In the genomic region with DNA sequence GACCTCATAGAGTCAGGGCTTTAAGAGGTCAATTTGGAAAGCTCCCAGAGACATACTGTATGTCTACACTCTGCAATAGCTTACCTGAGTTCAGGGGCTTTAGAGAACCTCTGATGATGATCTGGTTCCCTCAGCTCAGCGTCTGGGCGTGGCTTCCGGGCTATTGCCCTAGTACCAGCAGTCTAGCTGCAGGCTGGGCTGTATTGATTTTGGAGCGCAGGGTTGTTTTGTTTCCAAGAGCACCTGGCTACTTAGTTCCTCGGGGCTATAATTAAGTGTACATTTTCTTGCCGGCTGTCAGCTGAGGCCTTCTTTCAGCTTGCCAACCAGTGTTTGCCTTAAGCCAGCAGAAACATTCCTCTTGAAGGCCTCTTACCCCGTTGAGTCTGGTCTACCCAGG, we compare ENCODE assay signal across 28 mouse cellular contexts. TPM values are rescaled to one million over a fixed set of nuclear protein-coding genes. Genes with fewer than 3 reads are reported as not detected.
A peak's percentile ranks its signal among the peaks of the same experiment; 100 is the strongest.
DNase-seq lines count a peak whose midpoint lies in the region; ATAC-seq and TF ChIP-seq lines count a peak whose summit lies in the region.
"Had no signal": no experiment of that assay in that cellular context is flagged by ENCODE, and none has a peak within 500 bp of the region (broad histone marks: within the 10 kb centered on the region; RNA-seq: fewer than 3 reads in every experiment).

No protein-coding gene starts in this region.

- peaks cover 32% of the 10 kb centered on the region for H3K4me1 ChIP-seq in liver, adult 2 months (ENCODE audit: control insufficient read depth, insufficient read depth, low read length)
- H3K4me1 ChIP-seq in liver, embryonic 12.5 days: peaks cover 18% of the 10 kb centered on the region; the same call in 1 of the 2 replicates
- no peaks in the 10 kb centered on the region for H3K4me1 ChIP-seq in intestine, postnatal 0 days (replicated peaks; ENCODE audit: control insufficient read depth, insufficient read depth, low read length)
- H3K4me1 ChIP-seq in stomach, embryonic 15.5 days: no peaks in the 10 kb centered on the region
- H3K4me1 ChIP-seq: embryonic facial prominence, embryonic 12.5 days; forebrain, embryonic 12.5 days; hindbrain, embryonic 12.5 days had no signal

- WGBS in liver, adult 2 months: 29% methylated on average over 7 of the region's 7 CpGs
- WGBS in liver, embryonic 12.5 days (ENCODE audit: insufficient replicate concordance): 76% methylated on average over 7 of the region's 7 CpGs
- 37% methylated on average over 7 of the region's 7 CpGs for WGBS in intestine, postnatal 0 days
- 65% methylated on average over 7 of the region's 7 CpGs for WGBS in stomach, embryonic 15.5 days

- 0 out of 2 replicates have a peak overlapping the region, but pooled peaks have one; percentile 1 for H3K9ac ChIP-seq in liver, adult 2 months (ENCODE audit: low read depth, low read length)
- H3K9ac ChIP-seq in liver, embryonic 12.5 days: no peak overlapping the region
- H3K9ac ChIP-seq in intestine, postnatal 0 days (ENCODE audit: low read depth, low read length): no peak overlapping the region
- no peak overlapping the region for H3K9ac ChIP-seq in stomach, embryonic 15.5 days
- H3K9ac ChIP-seq: embryonic facial prominence, embryonic 12.5 days; forebrain, embryonic 12.5 days; hindbrain, embryonic 12.5 days; liver, embryonic 15.5 days had no signal

- no peak for TF ChIP-seq CTCF in liver, adult 2 months (IDR thresholded peaks at IDR 0.05; ENCODE audit: low read depth, low read length)
- no peak for TF ChIP-seq CTCF in intestine, postnatal 0 days (IDR thresholded peaks at IDR 0.05; ENCODE audit: low read depth)

- no peaks in the 10 kb centered on the region for H3K9me3 ChIP-seq in liver, embryonic 12.5 days (replicated peaks)
- no peaks in the 10 kb centered on the region for H3K9me3 ChIP-seq in intestine, postnatal 0 days (ENCODE audit: control insufficient read depth)
- no peaks in the 10 kb centered on the region for H3K9me3 ChIP-seq in stomach, embryonic 15.5 days
- H3K9me3 ChIP-seq: embryonic facial prominence, embryonic 12.5 days; forebrain, embryonic 12.5 days; hindbrain, embryonic 12.5 days; limb, embryonic 10.5 days; liver, embryonic 15.5 days had no signal

- no peak overlapping the region for H3K4me2 ChIP-seq in liver, embryonic 12.5 days
- H3K4me2 ChIP-seq in intestine, postnatal 0 days (replicated peaks; ENCODE audit: low read depth): no peak overlapping the region
- H3K4me2 ChIP-seq in stomach, embryonic 15.5 days: no peak overlapping the region
- H3K4me2 ChIP-seq: embryonic facial prominence, embryonic 12.5 days; forebrain, embryonic 12.5 days; heart, embryonic 11.5 days; hindbrain, embryonic 12.5 days; liver, embryonic 15.5 days had no signal

- peak; percentile 95 for DNase-seq in liver, adult 2 months (ENCODE audit: extremely low read depth, low read depth, low spot score)
- peak; percentile 54 for DNase-seq in R1 (ENCODE audit: low read depth, low spot score)
- no peak for DNase-seq in right cerebral cortex, adult 18-20 months
- no peak for DNase-seq in kidney, postnatal 14 days
- DNase-seq: adrenal gland, adult 2 months; cerebellum, adult 11-12 months; cerebellum, postnatal 14 days; heart, postnatal 10 days; kidney, adult 2 months; thymus, postnatal 25 days had no signal

- peaks cover 59% of the 10 kb centered on the region for H3K36me3 ChIP-seq in liver, adult 2 months (ENCODE audit: control insufficient read depth, insufficient read depth, low read length)
- H3K36me3 ChIP-seq in liver, embryonic 12.5 days: peaks cover 99% of the 10 kb centered on the region
- peaks cover 79% of the 10 kb centered on the region for H3K36me3 ChIP-seq in intestine, postnatal 0 days (ENCODE audit: control insufficient read depth, insufficient read depth)
- H3K36me3 ChIP-seq in stomach, embryonic 15.5 days: peaks cover 45% of the 10 kb centered on the region
- H3K36me3 ChIP-seq: embryonic facial prominence, embryonic 12.5 days; forebrain, embryonic 12.5 days; hindbrain, embryonic 12.5 days; limb, embryonic 10.5 days had no signal

- no peak overlapping the region for H3K4me3 ChIP-seq in liver, adult 2 months (ENCODE audit: insufficient read depth, low read depth, low read length)
- no peak overlapping the region for H3K4me3 ChIP-seq in liver, embryonic 12.5 days
- no peak overlapping the region for H3K4me3 ChIP-seq in intestine, postnatal 0 days (ENCODE audit: low read depth, low read length)
- H3K4me3 ChIP-seq in stomach, embryonic 15.5 days (replicated peaks): no peak overlapping the region
- H3K4me3 ChIP-seq: embryonic facial prominence, embryonic 12.5 days; forebrain, embryonic 12.5 days; hindbrain, embryonic 12.5 days; limb, embryonic 10.5 days; liver, embryonic 15.5 days had no signal

- no peak for TF ChIP-seq POLR2A in liver, adult 2 months (IDR thresholded peaks at IDR 0.05; ENCODE audit: extremely low read depth, insufficient read depth, low read length)

- peaks cover 34% of the 10 kb centered on the region; the same call in 1 of the 2 replicates for H3K79me2 ChIP-seq in liver, adult 2 months (ENCODE audit: control insufficient read depth, insufficient read depth, low read length)

- no peak for ATAC-seq in liver, embryonic 12.5 days
- ATAC-seq in intestine, postnatal 0 days: peak; percentile 44; the same call in 1 of the 2 replicates
- ATAC-seq in stomach, embryonic 15.5 days (ENCODE audit: insufficient read depth, low FRiP score, low read depth): peak; percentile 40
- ATAC-seq: Patski had no signal

- no peaks in the 10 kb centered on the region for H3K27me3 ChIP-seq in liver, adult 2 months (ENCODE audit: control insufficient read depth, insufficient read depth, low read length)
- H3K27me3 ChIP-seq in liver, embryonic 12.5 days (replicated peaks): no peaks in the 10 kb centered on the region
- no peaks in the 10 kb centered on the region for H3K27me3 ChIP-seq in intestine, postnatal 0 days (replicated peaks; ENCODE audit: control insufficient read depth, insufficient read depth, low read length)
- no peaks in the 10 kb centered on the region for H3K27me3 ChIP-seq in stomach, embryonic 15.5 days (replicated peaks)
- H3K27me3 ChIP-seq: embryonic facial prominence, embryonic 12.5 days; forebrain, embryonic 12.5 days; hindbrain, embryonic 12.5 days; liver, embryonic 15.5 days; Patski had no signal

- peak overlapping the region; percentile 75 for H3K27ac ChIP-seq in liver, adult 2 months (replicated peaks; ENCODE audit: insufficient read depth, low read depth, low read length)
- no peak overlapping the region for H3K27ac ChIP-seq in liver, embryonic 12.5 days
- H3K27ac ChIP-seq in intestine, postnatal 0 days (ENCODE audit: low read depth, low read length): no peak overlapping the region
- no peak overlapping the region for H3K27ac ChIP-seq in stomach, embryonic 15.5 days
- H3K27ac ChIP-seq: embryonic facial prominence, embryonic 12.5 days; forebrain, embryonic 12.5 days; hindbrain, embryonic 12.5 days; kidney, postnatal 0 days; limb, embryonic 10.5 days; liver, embryonic 15.5 days; macrophage had no signal

RNA-seq across cellular contexts. Expression of a gene that starts 10.3 kb away (rescaled TPM):
- total RNA-seq in liver, adult 2 months (2014; rRNA removed): 16.2 and 24.1 TPM in 2 replicates
- polyA plus RNA-seq in liver, adult 2 months (2012; rRNA removed): 29.3 and 32.1 TPM in 2 replicates
- 23.1 and 25.9 TPM in 2 replicates for polyA plus RNA-seq in liver, embryonic 12.5 days (2016; fragmentation: Nextera tagmentation; extraction: Ambion mirVana)
- polyA plus RNA-seq in intestine, postnatal 0 days (2015; fragmentation: Nextera tagmentation; extraction: Ambion mirVana): 24.2 and 26.2 TPM in 2 replicates
- 28.4 and 29.6 TPM in 2 replicates for polyA plus RNA-seq in stomach, embryonic 15.5 days (2015; fragmentation: Nextera tagmentation; extraction: Ambion mirVana)

RNA-seq across cellular contexts. Expression of a gene that starts 39.4 kb away (rescaled TPM):
- total RNA-seq in liver, adult 2 months (2014; rRNA removed): 2.6 and 2.7 TPM in 2 replicates
- 1.6 and 2.7 TPM in 2 replicates for polyA plus RNA-seq in liver, adult 2 months (2012; rRNA removed)
- polyA plus RNA-seq in liver, embryonic 12.5 days (2016; fragmentation: Nextera tagmentation; extraction: Ambion mirVana): 9.3 and 9.7 TPM in 2 replicates
- 4.1 and 4.6 TPM in 2 replicates for polyA plus RNA-seq in intestine, postnatal 0 days (2015; fragmentation: Nextera tagmentation; extraction: Ambion mirVana)
- polyA plus RNA-seq in stomach, embryonic 15.5 days (2015; fragmentation: Nextera tagmentation; extraction: Ambion mirVana): 14.4 and 15.7 TPM in 2 replicates

RNA-seq across cellular contexts. Expression of a gene that starts 42.8 kb away (rescaled TPM):
- total RNA-seq in liver, adult 2 months (2014; rRNA removed): not detected in 2 replicates
- polyA plus RNA-seq in liver, adult 2 months (2012; rRNA removed): 1.2 TPM in 1 of 2 replicates, not detected in the other
- polyA plus RNA-seq in liver, embryonic 12.5 days (2016; fragmentation: Nextera tagmentation; extraction: Ambion mirVana): not detected in 2 replicates
- polyA plus RNA-seq in intestine, postnatal 0 days (2015; fragmentation: Nextera tagmentation; extraction: Ambion mirVana): not detected in 2 replicates
- not detected in 2 replicates for polyA plus RNA-seq in stomach, embryonic 15.5 days (2015; fragmentation: Nextera tagmentation; extraction: Ambion mirVana)
- total RNA-seq: adrenal gland, adult 2 months; adrenal gland, postnatal 4 days; gastrocnemius, adult 8-10 months; granulocyte monocyte progenitor cell, adult 5-6 weeks; heart, postnatal 10 days; layer of hippocampus, adult 18-20 months; layer of hippocampus, postnatal 25 days; neutrophil, adult 5-6 weeks had no signal
- polyA plus RNA-seq: embryonic facial prominence, embryonic 12.5 days; forebrain, embryonic 12.5 days; heart, embryonic 11.5 days; hindbrain, embryonic 12.5 days; kidney, postnatal 0 days; limb, embryonic 10.5 days; liver, embryonic 15.5 days; macrophage had no signal

RNA-seq across cellular contexts. Expression of a gene that starts 54.2 kb away (rescaled TPM):
- total RNA-seq in liver, adult 2 months (2014; rRNA removed): 27.9 and 32.8 TPM in 2 replicates
- 22.5 and 27.6 TPM in 2 replicates for polyA plus RNA-seq in liver, adult 2 months (2012; rRNA removed)
- 40.4 and 42.2 TPM in 2 replicates for polyA plus RNA-seq in liver, embryonic 12.5 days (2016; fragmentation: Nextera tagmentation; extraction: Ambion mirVana)
- polyA plus RNA-seq in intestine, postnatal 0 days (2015; fragmentation: Nextera tagmentation; extraction: Ambion mirVana): 191 and 210 TPM in 2 replicates
- 74.5 and 85.0 TPM in 2 replicates for polyA plus RNA-seq in stomach, embryonic 15.5 days (2015; fragmentation: Nextera tagmentation; extraction: Ambion mirVana)

RNA-seq across cellular contexts. Expression of a gene that starts 57.2 kb away (rescaled TPM):
- 0.74 and 1.1 TPM in 2 replicates for total RNA-seq in liver, adult 2 months (2014; rRNA removed)
- polyA plus RNA-seq in liver, adult 2 months (2012; rRNA removed): 0.49 and 0.69 TPM in 2 replicates
- polyA plus RNA-seq in liver, embryonic 12.5 days (2016; fragmentation: Nextera tagmentation; extraction: Ambion mirVana): 1.6 and 1.7 TPM in 2 replicates
- 1.7 and 2.0 TPM in 2 replicates for polyA plus RNA-seq in intestine, postnatal 0 days (2015; fragmentation: Nextera tagmentation; extraction: Ambion mirVana)
- polyA plus RNA-seq in stomach, embryonic 15.5 days (2015; fragmentation: Nextera tagmentation; extraction: Ambion mirVana): 3.8 and 4.0 TPM in 2 replicates

Comparison
In these comparisons a context has a peak if more than half of its experiments do, and no peak if none do; other contexts are left out.
1. DNase-seq: peak in liver, adult 2 months (single experiment) and R1 (single experiment); none in right cerebral cortex, adult 18-20 months (single experiment) and kidney, postnatal 14 days (single experiment).